Mouse (Mus musculus) embryonic facial prominence, embryonic 14.5 days (tissue): Measurements from ENCODE around the gene Celsr1. TPM values are rescaled to one million over a fixed set of nuclear protein-coding genes. Genes with fewer than 3 reads are reported as not detected.
A peak's percentile ranks its signal among the peaks of the same experiment; 100 is the strongest.

Experiments used
- ATAC-seq: fragments of 200-750 bp; cut with Nextera tagmentation; 2 replicates; pipeline ENCODE4 v1.8.0; 2017; ENCODE audit warnings: low read depth, moderate number of reproducible peaks, moderate TSS enrichment
- DNase-seq: peaks from one replicate; pipeline ENCODE4 v3.0.0-alpha.2; 2015; ENCODE audit warnings: low spot score
- H3K27ac ChIP-seq: fragments of 300-500 bp; sonication (generic); replicated peaks from 2 replicates; pipeline ENCODE4 v1.5.1; 2014; ENCODE audit warnings: low read depth, mild to moderate bottlenecking, low read length, moderate library complexity
- H3K27me3 ChIP-seq: fragments of 300-500 bp; sonication (generic); replicated peaks from 2 replicates; pipeline ENCODE4 v1.6.1; 2014; ENCODE audit warnings: low read length; ENCODE audit not compliant: control insufficient read depth, insufficient read depth
- H3K36me3 ChIP-seq: fragments of 300-500 bp; sonication (generic); 2 replicates; pipeline ENCODE4 v1.6.1; 2014; ENCODE audit warnings: low read length, mixed read lengths; ENCODE audit not compliant: control insufficient read depth, insufficient read depth
- H3K4me1 ChIP-seq: fragments of 300-500 bp; sonication (generic); 2 replicates; pipeline ENCODE4 v1.6.1; 2014; ENCODE audit warnings: antibody characterized with exemption, low read length; ENCODE audit not compliant: control insufficient read depth, insufficient read depth
- H3K4me2 ChIP-seq: fragments of 300-500 bp; sonication (generic); 2 replicates; pipeline ENCODE4 v1.6.1; 2014; ENCODE audit warnings: low read depth, mild to moderate bottlenecking, low read length, moderate library complexity, mixed read lengths
- H3K4me3 ChIP-seq: fragments of 300-500 bp; sonication (generic); 2 replicates; pipeline ENCODE4 v1.5.1; 2014; ENCODE audit warnings: low read depth, mild to moderate bottlenecking, low read length
- H3K9ac ChIP-seq: fragments of 300-500 bp; sonication (generic); 2 replicates; pipeline ENCODE4 v1.6.1; 2014; ENCODE audit warnings: low read depth, mild to moderate bottlenecking, low read length, moderate library complexity, mixed read lengths
- H3K9me3 ChIP-seq: fragments of 300-500 bp; sonication (generic); 2 replicates; pipeline ENCODE4 v1.6.1; 2016; ENCODE audit warnings: low read length; ENCODE audit not compliant: control insufficient read depth
- WGBS: fragments of 180-500 bp; shearing (Covaris S2); extraction: QIAGEN DNeasy Blood & Tissue Kit; methylation state at CpG from one replicate; pipeline ENCODE4 v1.1.7; 2014; 5-methylcytosine and 5-hydroxymethylcytosine counted together
- polyA plus RNA-seq: library from polyadenylated mRNA; unstranded; fragments of >200 nt; fragmentation: Nextera tagmentation; extraction: Ambion mirVana; gene quantifications from 2 replicates; pipeline ENCODE4 v1.2.1, GENCODE M21; 2014

The Celsr1 gene
- polyA plus RNA-seq, 1 experiment from 2014 or later = 5.5 TPM

DNA sequence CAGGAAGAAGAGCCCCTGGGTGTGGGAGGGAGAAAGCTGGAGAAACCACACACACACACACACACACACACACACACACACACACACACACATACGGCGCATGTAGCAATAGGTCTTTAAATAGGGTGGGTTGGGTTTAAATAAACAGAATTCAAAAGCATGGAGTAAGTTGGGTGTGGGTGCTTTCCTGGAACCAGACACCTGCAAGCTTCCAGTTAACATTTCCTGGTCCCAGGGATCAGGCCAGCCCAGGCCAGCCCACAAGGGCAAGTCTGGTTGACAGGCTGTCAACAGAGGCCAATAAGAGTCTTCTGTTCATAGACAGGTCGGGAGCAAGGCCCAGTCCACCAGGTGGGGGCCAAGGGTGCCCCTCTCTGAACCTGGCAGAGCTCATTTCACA is 2.3 kb upstream of the Celsr1 start:
- 0 out of 2 replicates have a peak, but pooled peaks cover 4% of the 10 kb centered on the region for H3K9me3 ChIP-seq
- 0 out of 2 replicates have a peak, but pooled peaks cover 10% of the 10 kb centered on the region for H3K36me3 ChIP-seq
- peaks cover 4% of the 10 kb centered on the region; the same call in 1 of the 2 replicates for H3K4me1 ChIP-seq
- no peak overlapping the region for H3K4me2 ChIP-seq
- no peak overlapping the region for H3K4me3 ChIP-seq
- no peak overlapping the region for H3K9ac ChIP-seq
- ATAC-seq = no peak
- peaks cover 26% of the 10 kb centered on the region for H3K27me3 ChIP-seq
- DNase-seq = no peak
- 54% methylated on average over 3 of the region's 3 CpGs for WGBS
- H3K27ac ChIP-seq = no peak overlapping the region

DNA sequence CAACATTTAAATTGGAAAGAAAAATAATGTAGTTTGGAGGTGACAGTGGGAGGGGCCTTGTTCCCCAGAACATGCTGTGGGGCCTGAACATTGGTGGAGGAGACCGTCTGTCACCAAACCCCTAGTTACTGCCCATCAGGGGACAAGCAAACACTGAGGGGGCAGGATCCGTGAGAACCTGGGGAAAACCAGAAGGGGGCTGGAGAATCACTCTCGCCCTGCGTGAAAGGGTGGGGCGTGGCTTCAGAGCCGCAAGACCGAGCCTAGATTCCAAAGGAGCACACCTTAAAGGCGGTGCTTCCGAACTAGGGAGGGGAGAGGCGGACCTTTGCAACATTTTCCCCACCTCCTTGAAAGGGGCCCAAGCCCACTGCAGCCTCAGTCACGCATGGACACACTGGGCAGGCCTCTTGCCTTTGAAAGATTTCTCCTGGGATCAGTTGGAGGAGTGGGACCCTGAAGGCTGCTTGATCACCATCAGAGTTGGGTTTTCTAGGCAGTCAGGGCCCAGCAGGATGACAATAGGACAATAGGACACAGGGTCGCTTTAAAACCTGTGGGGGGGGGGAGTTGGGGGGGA is 1.3 kb upstream of the Celsr1 start:
- H3K36me3 ChIP-seq = peaks cover 16% of the 10 kb centered on the region; the same call in 1 of the 2 replicates
- peaks cover 11% of the 10 kb centered on the region; the same call in 1 of the 2 replicates for H3K9me3 ChIP-seq
- H3K4me2 ChIP-seq = peak overlapping the region; percentile 87
- 0 out of 2 replicates have a peak overlapping the region, but pooled peaks have one; percentile 69 for H3K9ac ChIP-seq
- WGBS = 5% methylated on average over 12 of the region's 12 CpGs
- peak overlapping the region; percentile 28 for H3K27ac ChIP-seq
- peaks cover 4% of the 10 kb centered on the region; the same call in 1 of the 2 replicates for H3K4me1 ChIP-seq
- peaks cover 25% of the 10 kb centered on the region for H3K27me3 ChIP-seq
- peak; percentile 10 for ATAC-seq
- peak overlapping the region; percentile 66 for H3K4me3 ChIP-seq
- DNase-seq = peak; percentile 72

- Histone ChIP-seq H3K27me3 (peaks cover 25% of the 10 kb centered on the region), H3K4me1 (peaks cover 4% of the 10 kb centered on the region; the same call in 1 of the 2 replicates), H3K36me3 (peaks cover 16% of the 10 kb centered on the region; the same call in 1 of the 2 replicates), H3K4me3 (peak overlapping the region; percentile 66), H3K9me3 (peaks cover 11% of the 10 kb centered on the region; the same call in 1 of the 2 replicates), H3K9ac (peak overlapping the region; percentile 69), H3K4me2 (peak overlapping the region; percentile 87), H3K27ac (peak overlapping the region; percentile 79)
- DNase-seq (peak; percentile 91), ATAC-seq (peak; percentile 90)
- 0% methylated on average over 10 of the region's 44 CpGs for WGBS
Measured at GRCm38 (mm10) chr15:86034021-86034523, 495 bp upstream of the Celsr1 start.

DNA sequence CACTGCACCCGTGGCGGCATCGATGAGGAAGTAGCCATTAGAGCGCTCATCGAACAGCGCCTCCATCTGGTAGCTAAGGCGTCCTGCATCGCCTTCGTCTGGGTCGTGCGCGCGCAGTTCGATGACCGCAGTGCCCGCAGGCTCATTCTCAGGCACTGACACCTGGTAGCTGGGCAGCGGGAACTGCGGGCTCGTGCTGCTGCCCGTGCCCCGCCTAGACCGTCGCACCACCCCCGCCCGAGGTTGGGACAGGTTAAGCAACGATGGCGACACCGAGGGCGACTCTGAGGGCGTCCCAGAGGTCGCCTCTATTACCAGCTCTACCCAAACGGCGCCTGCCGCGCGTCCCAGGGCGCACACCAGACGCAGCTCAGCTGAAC is 776 bp downstream of the Celsr1 start:
- DNase-seq (no peak), ATAC-seq (no peak)
- Histone ChIP-seq H3K27ac (no peak overlapping the region), H3K9ac (peak overlapping the region; percentile 69), H3K4me1 (peaks cover 4% of the 10 kb centered on the region; the same call in 1 of the 2 replicates), H3K9me3 (peaks cover 11% of the 10 kb centered on the region; the same call in 1 of the 2 replicates), H3K36me3 (peaks cover 16% of the 10 kb centered on the region; the same call in 1 of the 2 replicates), H3K27me3 (peaks cover 25% of the 10 kb centered on the region), H3K4me2 (peak overlapping the region; percentile 87), H3K4me3 (peak overlapping the region; percentile 66)
- 3% methylated on average over 29 of the region's 38 CpGs for WGBS

DNA sequence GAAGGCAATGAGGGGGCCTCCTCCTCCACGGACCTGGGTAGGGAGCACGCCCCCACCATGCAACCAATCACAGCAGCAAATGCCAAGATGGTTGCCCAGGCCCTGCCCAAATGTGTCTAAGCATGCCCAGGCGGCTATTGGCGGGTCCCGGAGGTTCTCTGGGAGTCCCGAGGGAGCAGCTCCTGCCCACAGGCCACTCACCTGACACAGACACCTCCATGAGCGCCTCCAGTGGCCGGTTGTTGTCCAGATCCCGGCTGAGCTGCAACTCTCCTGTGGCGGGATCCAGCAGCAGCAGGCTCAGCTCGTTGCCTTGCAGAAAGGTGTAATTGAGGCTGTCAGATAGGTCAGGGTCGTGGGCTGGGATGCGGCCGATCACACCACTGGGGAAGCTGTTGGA is 3.6 kb downstream of the Celsr1 start:
- Histone ChIP-seq H3K9ac (no peak overlapping the region), H3K36me3 (peaks cover 16% of the 10 kb centered on the region; the same call in 1 of the 2 replicates), H3K27ac (no peak overlapping the region), H3K4me2 (peak overlapping the region; percentile 41), H3K9me3 (peaks cover 11% of the 10 kb centered on the region; the same call in 1 of the 2 replicates), H3K27me3 (peaks cover 22% of the 10 kb centered on the region), H3K4me3 (peak overlapping the region; percentile 12), H3K4me1 (peaks cover 4% of the 10 kb centered on the region; the same call in 1 of the 2 replicates)
- 74% methylated on average over 10 of the region's 14 CpGs for WGBS
- DNase-seq (no peak), ATAC-seq (no peak)

GRCm38 (mm10) chr15:86027871-86028270 is 5.7 kb downstream of the Celsr1 start:
- Histone ChIP-seq H3K36me3 (peaks cover 16% of the 10 kb centered on the region; the same call in 1 of the 2 replicates), H3K4me1 (peaks cover 2% of the 10 kb centered on the region; the same call in 1 of the 2 replicates), H3K4me2 (peak overlapping the region; percentile 41), H3K9me3 (peaks cover 11% of the 10 kb centered on the region; the same call in 1 of the 2 replicates), H3K27me3 (peaks cover 12% of the 10 kb centered on the region), H3K4me3 (no peak overlapping the region), H3K9ac (0 out of 2 replicates have a peak overlapping the region, but pooled peaks have one; percentile 0), H3K27ac (no peak overlapping the region)
- no peak for ATAC-seq
- DNase-seq = no peak
- WGBS = 60% methylated on average over 8 of the region's 8 CpGs

- no peak for DNase-seq
- no peaks in the 10 kb centered on the region for H3K36me3 ChIP-seq
- no peak for ATAC-seq
- no peak overlapping the region for H3K27ac ChIP-seq
- H3K4me2 ChIP-seq = no peak overlapping the region
- H3K4me1 ChIP-seq = no peaks in the 10 kb centered on the region
- H3K4me3 ChIP-seq = no peak overlapping the region
- no peaks in the 10 kb centered on the region for H3K27me3 ChIP-seq
- 76% methylated on average over 9 of the region's 9 CpGs for WGBS
- H3K9ac ChIP-seq = no peak overlapping the region
- H3K9me3 ChIP-seq = peaks cover 8% of the 10 kb centered on the region; the same call in 1 of the 2 replicates
Measured at GRCm38 (mm10) chr15:86021971-86022370, 11.6 kb downstream of the Celsr1 start.

DNA sequence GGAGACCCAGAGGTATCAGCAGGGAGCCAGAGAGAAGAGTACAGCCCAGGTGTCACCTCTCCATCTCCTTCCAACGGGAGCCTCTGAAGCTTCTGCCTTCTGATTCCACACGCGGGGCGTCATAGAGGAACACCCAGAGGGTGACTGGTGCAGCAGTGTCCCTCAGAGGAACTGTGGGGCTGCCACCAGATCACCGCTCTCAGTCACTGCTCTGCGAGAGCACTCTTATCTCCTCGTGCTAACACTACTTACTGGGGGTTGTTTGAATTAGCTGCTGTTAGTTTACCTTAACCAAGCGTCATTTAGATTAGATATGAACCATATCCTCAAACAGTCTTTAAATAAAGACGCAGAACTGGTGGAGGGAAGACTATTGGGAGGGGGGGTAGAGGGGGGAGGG is 12.3 kb downstream of the Celsr1 start:
- Histone ChIP-seq H3K27ac (no peak overlapping the region), H3K36me3 (no peaks in the 10 kb centered on the region), H3K27me3 (no peaks in the 10 kb centered on the region), H3K9me3 (peaks cover 8% of the 10 kb centered on the region; the same call in 1 of the 2 replicates), H3K9ac (no peak overlapping the region), H3K4me2 (no peak overlapping the region), H3K4me1 (no peaks in the 10 kb centered on the region), H3K4me3 (no peak overlapping the region)
- ATAC-seq (no peak), DNase-seq (no peak)
- WGBS = 63% methylated on average over 9 of the region's 9 CpGs
